Mouse (Mus musculus) cerebellum, postnatal 4 days (tissue): ENCODE results near the gene Mthfd1l.
A peak's percentile ranks its signal among the peaks of the same experiment; 100 is the strongest.

Source experiments
- DNase-seq, 2 experiments: peaks; one replicate each; pipeline ENCODE4 v3.0.0; 2022; ENCODE audit warnings: low spot score in 2 of 2, mixed read lengths in 1 of 2

Gene Mthfd1l

GRCm38 (mm10) chr10:3976623-3977010 is 3.7 kb downstream of the Mthfd1l start:
- no peak for DNase-seq

- no peak for DNase-seq
Measured at GRCm38 (mm10) chr10:3978326-3978725, 5.4 kb downstream of the Mthfd1l start.

- DNase-seq = peak in 1 of 2 experiments; percentile 77
Measured at GRCm38 (mm10) chr10:3978792-3979488, 6.0 kb downstream of the Mthfd1l start.

GRCm38 (mm10) chr10:3980231-3980630 is 7.3 kb downstream of the Mthfd1l start:
- DNase-seq = no peak

GRCm38 (mm10) chr10:3990295-3990883 is 17.5 kb downstream of the Mthfd1l start:
- DNase-seq = no peak

GRCm38 (mm10) chr10:3993365-3994102 is 20.6 kb downstream of the Mthfd1l start:
- DNase-seq = no peak

GRCm38 (mm10) chr10:3995277-3995676 is 22.4 kb downstream of the Mthfd1l start:
- no peak for DNase-seq

- DNase-seq = peak; percentile 40 to 63
Measured at GRCm38 (mm10) chr10:3996170-3996876, 23.4 kb downstream of the Mthfd1l start.

- DNase-seq = no peak
Measured at GRCm38 (mm10) chr10:3997851-3998426, 25.0 kb downstream of the Mthfd1l start.

- DNase-seq = no peak
Measured at GRCm38 (mm10) chr10:4002711-4003110, 29.8 kb downstream of the Mthfd1l start.

- DNase-seq = no peak
Measured at GRCm38 (mm10) chr10:4005191-4005590, 32.3 kb downstream of the Mthfd1l start.

GRCm38 (mm10) chr10:4006296-4007015 is 33.5 kb downstream of the Mthfd1l start:
- DNase-seq = no peak

GRCm38 (mm10) chr10:4022628-4023303 is 49.8 kb downstream of the Mthfd1l start:
- DNase-seq = no peak

- no peak for DNase-seq
Measured at GRCm38 (mm10) chr10:4026616-4027015, 53.7 kb downstream of the Mthfd1l start.

- no peak for DNase-seq
Measured at GRCm38 (mm10) chr10:4027466-4027865, 54.5 kb downstream of the Mthfd1l start.

GRCm38 (mm10) chr10:4028851-4029442 is 56.0 kb downstream of the Mthfd1l start:
- DNase-seq = no peak

- DNase-seq = no peak
Measured at GRCm38 (mm10) chr10:4033761-4034160, 60.8 kb downstream of the Mthfd1l start.

- DNase-seq = no peak
Measured at GRCm38 (mm10) chr10:4036476-4036875, 63.6 kb downstream of the Mthfd1l start.

- DNase-seq = no peak
Measured at GRCm38 (mm10) chr10:4037066-4037465, 64.1 kb downstream of the Mthfd1l start.

- DNase-seq = no peak
Measured at GRCm38 (mm10) chr10:4038576-4038975, 65.7 kb downstream of the Mthfd1l start.
